Mouse (Mus musculus): Measurements from ENCODE around the gene Usp54.
"Not testable (repeated sequence)": the region's sequence is repeated elsewhere in the genome, so short reads cannot be mapped to it uniquely, and the experiment has no call there.

Usp54 gene

GRCm38 (mm10) chr14:20610146-20610545, 30.7 kb downstream of the Usp54 start:
- ATAC-seq (ENCODE audit: low TSS enrichment) = no peak

GRCm38 (mm10) chr14:20609519-20609918, 31.3 kb downstream of the Usp54 start:
- no peak for ATAC-seq (ENCODE audit: low TSS enrichment)

GRCm38 (mm10) chr14:20607396-20608126, 33.3 kb downstream of the Usp54 start:
- peak; percentile 31; the same call in 1 of the 2 replicates for ATAC-seq (ENCODE audit: low TSS enrichment)

- ATAC-seq (ENCODE audit: low TSS enrichment) = no peak
Measured at GRCm38 (mm10) chr14:20601287-20601686, 39.6 kb downstream of the Usp54 start.

GRCm38 (mm10) chr14:20600203-20600602, 40.7 kb downstream of the Usp54 start:
- ATAC-seq (ENCODE audit: low TSS enrichment) = no peak

- no peak for ATAC-seq (ENCODE audit: low TSS enrichment)
Measured at GRCm38 (mm10) chr14:20599542-20599941, 41.3 kb downstream of the Usp54 start.

GRCm38 (mm10) chr14:20595781-20596180, 45.1 kb downstream of the Usp54 start:
- peak; percentile 93 for ATAC-seq (ENCODE audit: low TSS enrichment)

GRCm38 (mm10) chr14:20587458-20587857, 53.4 kb downstream of the Usp54 start:
- no peak for ATAC-seq (ENCODE audit: low TSS enrichment)

- no peak for ATAC-seq (ENCODE audit: low TSS enrichment)
Measured at GRCm38 (mm10) chr14:20578822-20579407, 61.9 kb downstream of the Usp54 start.

- ATAC-seq (ENCODE audit: low TSS enrichment) = peak; percentile 85
Measured at GRCm38 (mm10) chr14:20576179-20576578, 64.7 kb downstream of the Usp54 start.

- ATAC-seq (ENCODE audit: low TSS enrichment) = not testable (repeated sequence)
Measured at GRCm38 (mm10) chr14:20573196-20573595, 67.7 kb downstream of the Usp54 start.

GRCm38 (mm10) chr14:20565256-20566021, 75.4 kb downstream of the Usp54 start:
- no peak for ATAC-seq (ENCODE audit: low TSS enrichment)

- ATAC-seq (ENCODE audit: low TSS enrichment) = no peak
Measured at GRCm38 (mm10) chr14:20564692-20565091, 76.2 kb downstream of the Usp54 start.

- no peak for ATAC-seq (ENCODE audit: low TSS enrichment)
Measured at GRCm38 (mm10) chr14:20561897-20562296, 79.0 kb downstream of the Usp54 start.

GRCm38 (mm10) chr14:20550136-20550535, 90.7 kb downstream of the Usp54 start:
- ATAC-seq (ENCODE audit: low TSS enrichment) = no peak

GRCm38 (mm10) chr14:20546415-20546814, 94.4 kb downstream of the Usp54 start, which contains the start of gene Ppp3cb:
Ppp3cb (minus strand) TSS chr14:20546573.
- peak; percentile 87 for ATAC-seq (ENCODE audit: low TSS enrichment)

GRCm38 (mm10) chr14:20545529-20546331, 95.1 kb downstream of the Usp54 start:
- ATAC-seq (ENCODE audit: low TSS enrichment) = peak; percentile 85

GRCm38 (mm10) chr14:20544467-20545411, 96.1 kb downstream of the Usp54 start:
- ATAC-seq (ENCODE audit: low TSS enrichment) = no peak

- ATAC-seq (ENCODE audit: low TSS enrichment) = no peak
Measured at GRCm38 (mm10) chr14:20529643-20530042, 111.2 kb downstream of the Usp54 start.

GRCm38 (mm10) chr14:20520179-20520578, 120.7 kb downstream of the Usp54 start:
- ATAC-seq (ENCODE audit: low TSS enrichment) = peak; percentile 84

GRCm38 (mm10) chr14:20508424-20508823, 132.4 kb downstream of the Usp54 start:
- peak; percentile 67 for ATAC-seq (ENCODE audit: low TSS enrichment)
